Comparison of ENCODE assay signal across 8 mouse cellular contexts in the genomic region with DNA sequence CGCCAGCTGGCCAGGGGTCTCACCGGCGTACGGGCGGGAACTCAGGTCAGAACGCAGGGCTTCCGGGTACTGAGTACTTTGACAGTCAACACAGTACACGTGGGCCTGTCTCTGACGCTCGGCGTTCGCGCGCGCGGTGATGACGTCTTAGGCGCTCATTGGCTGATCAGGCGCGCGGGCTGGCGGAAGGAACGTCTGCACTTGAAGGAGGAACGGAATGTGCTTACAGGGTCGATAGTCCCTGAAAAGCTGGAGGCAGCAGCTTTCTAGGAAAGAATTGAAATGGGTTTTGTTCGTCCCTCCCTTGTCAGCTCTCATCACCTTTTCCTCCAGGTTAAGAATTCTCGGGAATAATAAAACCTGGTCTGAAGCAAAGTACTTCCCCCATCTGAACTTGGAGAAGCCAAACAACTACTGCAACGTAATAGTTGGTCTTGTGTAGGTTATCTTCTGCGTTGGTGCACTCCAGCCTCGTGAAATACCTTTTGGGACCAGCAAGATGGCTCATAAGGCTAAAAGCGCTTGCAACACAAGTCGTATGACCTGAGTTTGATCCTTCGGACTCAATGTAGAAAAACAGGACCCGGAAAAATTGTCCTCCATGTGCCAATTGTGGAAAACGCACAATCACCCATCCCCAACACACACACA. TPM values are rescaled to one million over a fixed set of nuclear protein-coding genes. Genes with fewer than 3 reads are reported as not detected.
DNase-seq lines count a peak whose midpoint lies in the region; ATAC-seq lines count a peak whose summit lies in the region.

A gene (minus strand): TSS at position 130 of the 651 bp plus-strand sequence.

- H3K9me3 ChIP-seq in hindbrain, embryonic 13.5 days = no peaks in the 10 kb centered on the region

- no peaks in the 10 kb centered on the region for H3K27me3 ChIP-seq in hindbrain, embryonic 13.5 days

- WGBS in hindbrain, embryonic 13.5 days = 7% methylated on average over 35 of the region's 35 CpGs

- DNase-seq in NIH3T3 (ENCODE audit: low read depth) = peak; percentile 98
- DNase-seq in cerebellum, postnatal 10 days = peak; percentile 99
- DNase-seq in frontal cortex, postnatal 14 days (ENCODE audit: low spot score in 2 of 2) = peak; percentile 92 to 98
- DNase-seq in layer of hippocampus, postnatal 25 days (ENCODE audit: extremely low spot score in 1 of 2, low spot score in 1 of 2) = peak; percentile 98 to 99
- DNase-seq in lung, postnatal 25 days (ENCODE audit: low spot score) = peak; percentile 98
- DNase-seq in retina, embryonic 14.5 days (ENCODE audit: low spot score) = peak; percentile 97
- DNase-seq in thymus, postnatal 4 days = peak; percentile 98

- peak within 1 kb of the TSS; percentile 74 for H3K9ac ChIP-seq in hindbrain, embryonic 13.5 days

- peak; percentile 84 for ATAC-seq in hindbrain, embryonic 13.5 days (ENCODE audit: low FRiP score)

- no peaks in the 10 kb centered on the region for H3K36me3 ChIP-seq in hindbrain, embryonic 13.5 days

- peak within 1 kb of the TSS; percentile 88 for H3K4me3 ChIP-seq in hindbrain, embryonic 13.5 days

- peak within 1 kb of the TSS; percentile 100 for H3K4me2 ChIP-seq in hindbrain, embryonic 13.5 days

- H3K27ac ChIP-seq in hindbrain, embryonic 13.5 days = peak within 1 kb of the TSS; percentile 41

- peaks cover 44% of the 10 kb centered on the region for H3K4me1 ChIP-seq in hindbrain, embryonic 13.5 days (replicated peaks)

RNA-seq across cellular contexts. Expression of the gene that starts here (rescaled TPM):
- 19.6 and 20.0 TPM in 2 replicates for polyA plus RNA-seq in hindbrain, embryonic 13.5 days (2015; fragmentation: Nextera tagmentation; extraction: Ambion mirVana)
- 10 to 100 TPM; 22.7 to 24.4 TPM for total RNA-seq in layer of hippocampus, postnatal 25 days (2021)

Comparison
In these comparisons a context has a peak if more than half of its experiments do, and no peak if none do; other contexts are left out.
1. Peak in every context shown above with its lines: DNase-seq, ATAC-seq, H3K4me3 ChIP-seq and H3K27ac ChIP-seq.